Mouse (Mus musculus) spleen, adult 2 months (tissue): ENCODE results near the gene Lpcat3.

Experiments used
- CTCF ChIP-seq: fragments of 200-500 bp; IDR thresholded peaks from 2 replicates; pipeline ENCODE4 v1.5.1; 2011; ENCODE audit warnings: mild to moderate bottlenecking, inconsistent platforms; ENCODE audit not compliant: insufficient read depth, insufficient read length, insufficient replicate concordance; ENCODE audit errors: extremely low read depth
- POLR2A ChIP-seq: fragments of 200-500 bp; IDR thresholded peaks from 2 replicates; pipeline ENCODE4 v1.6.1; 2011; ENCODE audit warnings: low read depth, low read length, inconsistent platforms

DNA sequence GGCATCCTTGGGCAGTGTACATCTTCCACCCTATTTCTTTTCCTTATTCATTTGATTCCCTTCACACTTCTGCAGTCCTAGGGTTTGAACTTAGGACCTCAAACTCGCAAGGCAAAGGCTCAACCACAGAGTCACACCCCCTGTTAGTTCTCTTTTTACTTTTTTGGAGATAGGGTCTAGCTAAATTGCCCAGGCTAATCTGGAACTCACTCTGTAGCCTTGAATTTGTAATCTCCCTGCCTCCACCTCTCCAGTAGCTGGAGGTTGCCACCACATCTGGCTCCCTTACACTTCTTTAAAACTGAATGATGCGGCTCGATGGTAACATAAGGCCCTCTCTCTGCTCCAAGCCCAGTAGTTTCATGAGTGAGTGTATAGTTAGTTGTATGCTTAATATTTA lies 71.6 kb downstream of the Lpcat3 start:
- TF ChIP-seq POLR2A (no peak), CTCF (no peak)
